Mouse (Mus musculus): ENCODE measurements around the gene Mapk8ip1. TPM values are rescaled to one million over a fixed set of nuclear protein-coding genes. Genes with fewer than 3 reads are reported as not detected.

Gene Mapk8ip1
- polyA plus RNA-seq, 1 experiment from 2014 or later, result 18.8 TPM

DNA sequence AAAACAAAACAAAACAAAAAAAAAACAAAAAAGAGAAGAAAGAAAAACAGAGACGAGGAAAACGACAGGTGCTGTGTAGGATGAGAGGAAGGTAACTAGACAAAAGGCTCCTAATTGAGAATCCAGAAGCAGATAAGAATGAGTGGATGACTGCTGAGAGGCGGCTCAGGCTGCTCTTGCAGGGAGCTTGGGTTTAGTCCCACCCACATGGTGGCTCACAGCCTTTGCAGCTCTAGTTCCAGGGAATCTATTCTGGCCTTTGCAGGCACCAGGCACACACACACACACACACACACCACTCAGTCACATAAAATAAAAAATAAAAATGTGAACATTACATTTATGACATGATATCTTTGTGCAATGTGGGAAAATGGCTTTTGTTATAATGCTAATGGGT, 37.5 kb upstream of the Mapk8ip1 start:
- Histone ChIP-seq H3K9ac (replicated peaks; ENCODE audit: low read length) (no peak overlapping the region), H3K9me3 (replicated peaks; ENCODE audit: control insufficient read depth, low read length) (no peaks in the 10 kb centered on the region), H3K27ac (replicated peaks; ENCODE audit: low read depth, low read length) (no peak overlapping the region), H3K4me1 (ENCODE audit: control insufficient read depth, insufficient read depth, low read length) (no peaks in the 10 kb centered on the region), H3K27me3 (ENCODE audit: control insufficient read depth, insufficient read depth, low read length) (no peaks in the 10 kb centered on the region), H3K36me3 (replicated peaks; ENCODE audit: control insufficient read depth, insufficient read depth, low read depth, low read length) (no peaks in the 10 kb centered on the region), H3K4me2 (ENCODE audit: low read depth, low read length) (no peak overlapping the region), H3K4me3 (ENCODE audit: low read depth, low read length) (no peak overlapping the region)
- WGBS, result 58% methylated on average over 3 of the region's 3 CpGs
- no peak for DNase-seq (ENCODE audit: low spot score)
- no peak for ATAC-seq (replicated peaks; ENCODE audit: insufficient number of reproducible peaks, low FRiP score, low TSS enrichment, low read depth)

DNA sequence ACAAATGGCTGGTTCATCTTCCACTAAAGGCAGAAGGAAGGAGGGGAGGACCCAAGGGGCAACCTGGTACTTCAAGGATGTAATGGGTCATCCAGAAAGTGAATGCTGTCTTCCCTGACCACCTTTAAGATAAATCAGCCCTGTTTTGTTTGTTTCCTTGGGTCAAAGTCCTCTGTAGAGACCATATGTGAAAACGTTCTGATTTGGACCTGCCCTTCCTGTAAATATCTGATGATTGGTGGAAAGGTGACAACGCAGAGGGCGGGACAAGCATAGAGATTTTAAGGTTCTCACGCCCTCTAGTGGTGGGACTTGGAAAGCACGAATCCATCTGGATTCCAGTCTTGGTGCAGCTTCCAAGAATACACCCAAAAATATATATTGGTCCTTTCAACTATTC, 36.8 kb upstream of the Mapk8ip1 start:
- Histone ChIP-seq H3K9ac (replicated peaks; ENCODE audit: low read length) (no peak overlapping the region), H3K4me2 (ENCODE audit: low read depth, low read length) (no peak overlapping the region), H3K4me3 (ENCODE audit: low read depth, low read length) (no peak overlapping the region), H3K27me3 (ENCODE audit: control insufficient read depth, insufficient read depth, low read length) (no peaks in the 10 kb centered on the region), H3K36me3 (replicated peaks; ENCODE audit: control insufficient read depth, insufficient read depth, low read depth, low read length) (no peaks in the 10 kb centered on the region), H3K9me3 (replicated peaks; ENCODE audit: control insufficient read depth, low read length) (no peaks in the 10 kb centered on the region), H3K27ac (replicated peaks; ENCODE audit: low read depth, low read length) (no peak overlapping the region), H3K4me1 (ENCODE audit: control insufficient read depth, insufficient read depth, low read length) (no peaks in the 10 kb centered on the region)
- peak; percentile 92 for DNase-seq (ENCODE audit: low spot score)
- no peak for ATAC-seq (replicated peaks; ENCODE audit: insufficient number of reproducible peaks, low FRiP score, low TSS enrichment, low read depth)
- under 1% methylated on average over 5 of the region's 5 CpGs for WGBS

DNA sequence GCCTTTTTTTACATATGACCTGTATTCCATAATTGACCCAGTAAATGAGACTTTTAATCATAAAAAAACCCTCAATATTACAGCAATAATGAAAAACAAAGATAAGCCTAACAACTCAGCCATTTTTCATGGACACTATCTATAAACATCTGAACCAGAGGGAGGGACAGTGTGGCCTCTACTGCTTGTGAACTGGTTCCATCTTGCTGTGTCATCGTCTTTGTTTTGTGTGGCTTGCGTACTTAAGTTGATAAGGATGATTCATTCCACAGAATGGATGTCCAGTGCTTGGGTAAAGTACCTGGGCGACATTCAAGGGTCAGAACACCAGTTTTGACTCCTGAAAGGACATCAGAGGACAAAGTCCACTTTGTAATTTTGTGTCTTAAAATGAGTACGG, 36.3 kb upstream of the Mapk8ip1 start:
- no peak for ATAC-seq (replicated peaks; ENCODE audit: insufficient number of reproducible peaks, low FRiP score, low TSS enrichment, low read depth)
- Histone ChIP-seq H3K27me3 (ENCODE audit: control insufficient read depth, insufficient read depth, low read length) (no peaks in the 10 kb centered on the region), H3K27ac (replicated peaks; ENCODE audit: low read depth, low read length) (no peak overlapping the region), H3K4me2 (ENCODE audit: low read depth, low read length) (no peak overlapping the region), H3K9me3 (replicated peaks; ENCODE audit: control insufficient read depth, low read length) (no peaks in the 10 kb centered on the region), H3K36me3 (replicated peaks; ENCODE audit: control insufficient read depth, insufficient read depth, low read depth, low read length) (no peaks in the 10 kb centered on the region), H3K4me1 (ENCODE audit: control insufficient read depth, insufficient read depth, low read length) (no peaks in the 10 kb centered on the region), H3K4me3 (ENCODE audit: low read depth, low read length) (no peak overlapping the region), H3K9ac (replicated peaks; ENCODE audit: low read length) (no peak overlapping the region)
- no peak for DNase-seq (ENCODE audit: low spot score)
- 87% methylated on average over 4 of the region's 4 CpGs for WGBS

DNA sequence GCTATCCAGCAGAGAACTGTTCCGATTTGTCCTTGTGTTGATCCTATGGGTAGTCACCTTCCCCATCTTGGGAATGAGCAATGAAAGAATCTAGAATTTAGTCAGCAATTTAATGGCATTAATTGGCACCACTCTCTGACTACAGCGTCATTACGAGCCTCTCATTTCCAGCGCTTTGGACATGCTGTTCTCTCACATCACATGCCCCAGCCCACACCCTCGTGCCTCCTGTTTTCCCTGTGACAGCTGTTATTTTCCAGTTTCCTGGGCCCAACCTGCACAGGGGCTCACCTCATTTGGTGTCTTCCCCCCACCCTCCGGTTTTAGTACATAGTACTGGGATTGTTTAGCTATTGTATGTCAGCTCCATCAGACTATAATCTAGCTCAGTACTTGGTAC, 34.0 kb upstream of the Mapk8ip1 start:
- Histone ChIP-seq H3K36me3 (replicated peaks; ENCODE audit: control insufficient read depth, insufficient read depth, low read depth, low read length) (no peaks in the 10 kb centered on the region), H3K4me1 (ENCODE audit: control insufficient read depth, insufficient read depth, low read length) (peaks cover 3% of the 10 kb centered on the region; the same call in 1 of the 2 replicates), H3K9me3 (replicated peaks; ENCODE audit: control insufficient read depth, low read length) (no peaks in the 10 kb centered on the region), H3K27ac (replicated peaks; ENCODE audit: low read depth, low read length) (no peak overlapping the region), H3K9ac (replicated peaks; ENCODE audit: low read length) (no peak overlapping the region), H3K27me3 (ENCODE audit: control insufficient read depth, insufficient read depth, low read length) (no peaks in the 10 kb centered on the region), H3K4me3 (ENCODE audit: low read depth, low read length) (no peak overlapping the region), H3K4me2 (ENCODE audit: low read depth, low read length) (no peak overlapping the region)
- ATAC-seq (replicated peaks; ENCODE audit: insufficient number of reproducible peaks, low FRiP score, low TSS enrichment, low read depth) (no peak), DNase-seq (ENCODE audit: low spot score) (no peak)
- WGBS, result 55% methylated on average over 6 of the region's 6 CpGs

DNA sequence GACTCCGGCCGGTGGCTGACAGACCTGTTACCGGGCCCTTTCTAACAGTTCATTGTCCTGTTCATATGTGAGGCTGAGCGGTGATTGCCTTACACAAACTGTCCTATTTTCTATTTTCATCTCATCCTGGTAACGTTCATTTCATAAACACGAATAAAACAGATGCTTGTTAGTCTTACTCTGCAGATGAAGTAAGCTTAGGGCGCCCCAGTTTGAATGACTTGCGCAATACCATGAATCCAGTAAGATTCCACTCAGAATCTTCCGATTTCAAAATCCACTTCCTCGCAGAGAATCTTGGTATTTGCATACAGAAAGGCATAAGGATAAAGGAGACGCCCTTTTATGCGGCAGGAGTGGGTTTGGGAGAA, 33.3 kb upstream of the Mapk8ip1 start:
- Histone ChIP-seq H3K27me3 (ENCODE audit: control insufficient read depth, insufficient read depth, low read length) (no peaks in the 10 kb centered on the region), H3K27ac (replicated peaks; ENCODE audit: low read depth, low read length) (no peak overlapping the region)
- WGBS, result 9% methylated on average over 12 of the region's 12 CpGs

DNA sequence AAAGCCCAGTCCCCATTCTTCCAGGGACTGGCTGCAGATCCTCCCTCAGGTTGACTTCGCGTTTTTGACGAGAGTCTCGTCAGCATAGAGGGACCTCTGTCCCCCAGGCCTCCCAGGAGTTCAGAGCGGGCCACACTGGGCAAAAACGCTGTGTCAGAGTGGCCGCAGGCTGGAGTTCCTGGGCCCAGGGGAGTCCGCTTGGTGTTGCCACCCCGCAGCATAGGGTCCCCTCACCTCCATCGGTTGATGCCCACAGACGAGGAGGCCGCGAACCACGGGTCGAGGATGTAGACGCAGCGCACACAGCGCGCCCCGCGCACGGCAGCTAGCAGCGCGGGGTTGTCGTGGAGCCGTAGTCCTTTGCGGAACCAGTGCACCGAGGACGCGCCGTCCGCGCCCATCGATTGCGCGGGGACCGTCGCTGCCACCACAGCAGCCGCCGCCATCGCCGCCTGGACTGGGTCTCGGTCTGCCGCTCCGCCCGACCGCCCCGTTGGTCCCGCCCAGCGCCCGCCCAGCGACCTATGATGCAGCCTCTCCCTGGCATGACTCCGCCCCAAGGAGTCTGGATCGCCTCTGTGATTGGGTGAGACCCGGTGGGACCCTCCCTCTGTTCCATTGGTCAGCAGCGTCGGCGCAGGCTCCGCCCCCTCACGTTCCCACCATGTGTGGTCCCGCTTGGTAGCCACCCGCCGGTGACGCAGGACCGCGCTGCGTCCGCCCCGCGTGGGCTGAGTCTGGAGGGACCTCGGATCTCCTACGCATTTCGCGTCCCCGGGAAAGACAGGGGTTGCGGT, 32.7 kb upstream of the Mapk8ip1 start, which contains the start of gene Cry2:
TSS of gene Cry2 (minus strand) at position 466 of the 797 bp plus-strand sequence.
- peaks cover 3% of the 10 kb centered on the region; the same call in 1 of the 2 replicates for H3K4me1 ChIP-seq (ENCODE audit: control insufficient read depth, insufficient read depth, low read length)
- no peak within 1 kb of the TSS for H3K27ac ChIP-seq (replicated peaks; ENCODE audit: low read depth, low read length)
- under 1% methylated on average over 76 of the region's 76 CpGs for WGBS
- peak within 1 kb of the TSS; percentile 86 for H3K4me2 ChIP-seq (ENCODE audit: low read depth, low read length)
- ATAC-seq (replicated peaks; ENCODE audit: insufficient number of reproducible peaks, low FRiP score, low TSS enrichment, low read depth) (peak; percentile 96), DNase-seq (ENCODE audit: low spot score) (peak; percentile 98)
- H3K36me3 ChIP-seq (replicated peaks; ENCODE audit: control insufficient read depth, insufficient read depth, low read depth, low read length), result no peaks in the 10 kb centered on the region
- no peaks in the 10 kb centered on the region for H3K27me3 ChIP-seq (ENCODE audit: control insufficient read depth, insufficient read depth, low read length)
- H3K9ac ChIP-seq (replicated peaks; ENCODE audit: low read length), result peak within 1 kb of the TSS; percentile 74
- peak within 1 kb of the TSS; percentile 76 for H3K4me3 ChIP-seq (ENCODE audit: low read depth, low read length)
- H3K9me3 ChIP-seq (replicated peaks; ENCODE audit: control insufficient read depth, low read length), result no peaks in the 10 kb centered on the region

More for the DNA sequence above, 33.3 kb upstream of the Mapk8ip1 start:
- DNase-seq (ENCODE audit: low spot score), result no peak
- peak overlapping the region; percentile 38; the same call in 1 of the 2 replicates for H3K9ac ChIP-seq (replicated peaks; ENCODE audit: low read length)
- no peak for ATAC-seq (replicated peaks; ENCODE audit: insufficient number of reproducible peaks, low FRiP score, low TSS enrichment, low read depth)
- no peaks in the 10 kb centered on the region for H3K36me3 ChIP-seq (replicated peaks; ENCODE audit: control insufficient read depth, insufficient read depth, low read depth, low read length)
- H3K9me3 ChIP-seq (replicated peaks; ENCODE audit: control insufficient read depth, low read length), result no peaks in the 10 kb centered on the region
- peaks cover 3% of the 10 kb centered on the region; the same call in 1 of the 2 replicates for H3K4me1 ChIP-seq (ENCODE audit: control insufficient read depth, insufficient read depth, low read length)
- H3K4me2 ChIP-seq (ENCODE audit: low read depth, low read length), result peak overlapping the region; percentile 74
- peak overlapping the region; percentile 76 for H3K4me3 ChIP-seq (ENCODE audit: low read depth, low read length)

DNA sequence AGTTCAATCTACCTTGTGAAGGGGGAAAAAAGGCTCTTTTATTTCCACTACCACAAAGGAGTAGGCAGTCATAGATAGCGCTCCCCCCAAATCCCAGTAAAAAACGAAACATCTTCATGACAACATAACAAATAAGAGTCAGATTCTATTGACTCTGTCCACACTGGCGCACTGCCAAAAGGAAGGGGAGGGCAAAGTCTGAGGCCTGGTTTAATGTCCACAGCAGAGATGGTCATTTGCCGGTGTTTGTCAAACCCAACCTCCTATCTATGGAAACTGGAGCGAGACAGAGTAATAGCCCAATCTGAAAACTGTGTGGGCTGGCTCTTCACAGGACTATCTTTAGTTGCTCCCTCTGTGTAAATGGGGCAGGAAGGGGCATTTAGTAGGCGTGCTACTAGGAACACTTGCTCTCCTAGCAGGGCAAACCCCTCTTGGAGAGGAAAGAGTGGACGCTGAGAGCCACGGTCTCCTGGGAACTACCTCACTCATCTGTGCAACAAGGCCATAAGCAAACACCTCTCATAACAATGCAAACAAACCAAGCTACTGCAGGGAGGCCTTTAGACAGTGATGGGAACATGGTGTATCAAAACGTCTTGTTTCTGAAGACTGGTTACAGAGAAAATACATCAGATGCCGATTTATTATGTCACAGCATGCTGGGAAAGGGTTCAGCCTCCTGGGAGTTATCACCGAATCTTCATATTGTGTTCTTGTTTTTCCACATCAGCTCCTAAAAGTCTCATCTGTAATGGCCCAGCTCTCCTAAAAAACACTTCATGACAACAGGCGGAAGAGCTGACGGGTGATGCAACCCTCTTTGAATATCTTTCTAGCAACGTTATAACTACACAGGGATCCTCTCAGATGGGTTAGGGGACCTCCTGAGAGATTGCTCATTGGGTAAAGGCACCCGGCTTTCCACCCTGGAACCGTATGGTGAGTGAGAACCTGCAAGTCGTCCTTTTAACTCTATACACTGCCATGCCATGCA, 31.5 kb upstream of the Mapk8ip1 start:
- H3K9ac ChIP-seq (replicated peaks; ENCODE audit: low read length), result no peak overlapping the region
- peak overlapping the region; percentile 76 for H3K4me3 ChIP-seq (ENCODE audit: low read depth, low read length)
- ATAC-seq (replicated peaks; ENCODE audit: insufficient number of reproducible peaks, low FRiP score, low TSS enrichment, low read depth) (no peak), DNase-seq (ENCODE audit: low spot score) (no peak)
- H3K27ac ChIP-seq (replicated peaks; ENCODE audit: low read depth, low read length), result no peak overlapping the region
- no peaks in the 10 kb centered on the region for H3K27me3 ChIP-seq (ENCODE audit: control insufficient read depth, insufficient read depth, low read length)
- no peaks in the 10 kb centered on the region for H3K36me3 ChIP-seq (replicated peaks; ENCODE audit: control insufficient read depth, insufficient read depth, low read depth, low read length)
- peaks cover 3% of the 10 kb centered on the region; the same call in 1 of the 2 replicates for H3K4me1 ChIP-seq (ENCODE audit: control insufficient read depth, insufficient read depth, low read length)
- H3K9me3 ChIP-seq (replicated peaks; ENCODE audit: control insufficient read depth, low read length), result no peaks in the 10 kb centered on the region
- 52% methylated on average over 17 of the region's 17 CpGs for WGBS
- H3K4me2 ChIP-seq (ENCODE audit: low read depth, low read length), result peak overlapping the region; percentile 86
